Mouse (Mus musculus): ENCODE results near the gene Cmip. TPM values are rescaled to one million over a fixed set of nuclear protein-coding genes. Genes with fewer than 3 reads are reported as not detected.

The Cmip gene
- polyA plus RNA-seq, 1 experiment: not detected

DNA sequence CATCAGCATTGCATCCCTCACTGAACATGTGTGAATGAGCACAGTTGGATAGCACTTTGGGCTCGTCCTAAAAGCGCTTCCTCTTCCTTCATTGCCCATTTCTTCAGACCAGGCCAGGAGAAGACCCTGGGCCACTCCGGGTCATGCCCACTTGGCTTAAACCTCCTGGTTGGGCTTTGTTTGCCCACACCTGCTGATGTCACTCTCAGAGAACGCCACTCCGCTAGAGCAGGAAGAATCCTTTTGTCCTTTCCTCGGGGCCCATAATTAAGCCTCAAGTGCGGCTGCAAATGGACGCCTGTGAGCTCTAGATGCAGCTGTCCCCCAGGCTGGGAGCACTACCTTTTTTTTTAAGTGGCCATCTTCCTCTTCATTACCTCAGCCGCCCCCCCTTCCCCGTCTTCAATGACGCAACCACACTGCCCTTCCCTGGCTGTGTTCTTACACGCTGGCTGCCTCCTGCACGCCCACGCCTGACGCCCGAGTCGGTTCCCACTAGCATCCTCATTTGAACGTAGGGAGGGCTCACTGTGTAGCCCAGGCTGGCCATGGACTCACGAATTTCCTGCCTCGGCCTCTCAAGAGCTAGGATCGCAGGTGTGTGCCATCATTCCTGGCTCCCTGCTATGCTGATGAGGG is 171.8 kb downstream of the Cmip start:
- peaks cover 20% of the 10 kb centered on the region for H3K4me1 ChIP-seq (ENCODE audit: control insufficient read depth, insufficient read depth, low read length)
- WGBS: 41% methylated on average over 21 of the region's 21 CpGs
- TF ChIP-seq CTCF (IDR thresholded peaks at IDR 0.05; ENCODE audit: insufficient read depth, low read depth, low read length) (no peak), POLR2A (IDR thresholded peaks at IDR 0.05; ENCODE audit: insufficient read depth, low read depth, low read length) (no peak)
- H3K4me3 ChIP-seq (ENCODE audit: insufficient read depth, low read depth, low read length): no peak overlapping the region
- peak overlapping the region; percentile 34; the same call in 1 of the 2 replicates for H3K27ac ChIP-seq (ENCODE audit: insufficient read depth, low read depth, low read length)

DNA sequence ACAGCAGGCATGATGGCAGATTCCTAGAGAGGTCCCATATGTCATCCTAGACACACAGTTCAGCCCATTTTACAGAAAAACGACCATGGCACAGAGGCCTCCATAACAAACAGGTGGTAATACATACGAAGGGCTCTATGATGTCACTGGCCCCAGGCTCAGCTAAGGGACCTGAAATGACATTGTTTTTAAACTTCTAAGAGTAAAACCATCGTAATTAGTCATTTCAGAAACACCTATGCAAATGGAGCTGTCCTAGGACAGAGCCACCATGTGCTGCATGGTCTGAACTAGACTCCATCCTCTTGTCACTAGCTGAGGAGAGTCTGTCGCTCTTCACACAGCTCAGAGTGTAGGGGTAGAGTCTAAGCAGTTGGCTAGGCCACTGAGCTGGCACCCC is 173.8 kb downstream of the Cmip start:
- TF ChIP-seq CTCF (IDR thresholded peaks at IDR 0.05; ENCODE audit: insufficient read depth, low read depth, low read length) (no peak), POLR2A (IDR thresholded peaks at IDR 0.05; ENCODE audit: insufficient read depth, low read depth, low read length) (no peak)
- H3K4me1 ChIP-seq (ENCODE audit: control insufficient read depth, insufficient read depth, low read length): peaks cover 21% of the 10 kb centered on the region
- no peak overlapping the region for H3K27ac ChIP-seq (ENCODE audit: insufficient read depth, low read depth, low read length)
- no peak overlapping the region for H3K4me3 ChIP-seq (ENCODE audit: insufficient read depth, low read depth, low read length)
- WGBS: 92% methylated on average over 4 of the region's 4 CpGs

DNA sequence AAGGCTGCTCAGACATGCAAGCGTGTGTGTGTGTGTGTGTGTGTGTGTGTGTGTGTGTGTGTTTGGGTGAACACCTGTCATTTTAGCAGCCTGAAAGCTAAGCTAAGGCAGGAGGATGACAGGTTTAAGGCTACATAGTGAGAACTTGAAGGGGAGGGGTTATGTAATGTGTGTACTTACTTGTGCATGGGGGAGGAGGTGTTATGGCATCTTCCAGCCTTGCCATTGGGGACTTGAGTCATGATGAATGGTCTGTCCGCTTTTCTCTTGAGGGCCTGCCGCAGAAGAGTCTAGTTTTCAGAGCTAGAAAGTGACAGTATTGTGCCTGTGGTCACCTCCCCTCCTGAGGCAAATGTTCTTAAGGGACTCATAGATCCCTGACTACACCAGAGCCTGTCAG is 174.7 kb downstream of the Cmip start:
- TF ChIP-seq POLR2A (IDR thresholded peaks at IDR 0.05; ENCODE audit: insufficient read depth, low read depth, low read length) (no peak), CTCF (IDR thresholded peaks at IDR 0.05; ENCODE audit: insufficient read depth, low read depth, low read length) (no peak)
- 67% methylated on average over 3 of the region's 3 CpGs for WGBS
- no peak overlapping the region for H3K27ac ChIP-seq (ENCODE audit: insufficient read depth, low read depth, low read length)
- H3K4me3 ChIP-seq (ENCODE audit: insufficient read depth, low read depth, low read length): no peak overlapping the region
- H3K4me1 ChIP-seq (ENCODE audit: control insufficient read depth, insufficient read depth, low read length): peaks cover 21% of the 10 kb centered on the region

DNA sequence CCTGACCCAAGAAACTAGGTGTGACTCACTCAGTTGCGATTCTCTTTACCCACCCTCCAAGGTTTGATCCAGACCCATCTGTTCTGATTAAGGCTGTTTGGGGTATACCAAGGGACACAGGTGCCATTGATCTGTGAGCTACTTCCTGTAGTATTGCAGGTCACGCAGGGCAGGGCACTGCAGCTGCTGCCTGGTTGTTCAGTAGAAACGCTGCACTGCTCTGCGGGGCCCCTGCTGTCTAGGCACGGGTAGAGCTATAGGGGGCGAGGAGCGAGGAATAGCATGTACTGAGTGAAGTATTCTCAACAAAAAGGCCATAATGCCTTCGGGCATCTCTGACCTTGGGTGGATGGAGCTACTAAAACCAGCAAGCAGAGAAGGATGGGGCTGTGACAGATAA is 175.2 kb downstream of the Cmip start:
- H3K27ac ChIP-seq (ENCODE audit: insufficient read depth, low read depth, low read length): no peak overlapping the region
- peaks cover 21% of the 10 kb centered on the region for H3K4me1 ChIP-seq (ENCODE audit: control insufficient read depth, insufficient read depth, low read length)
- 85% methylated on average over 8 of the region's 8 CpGs for WGBS
- no peak overlapping the region for H3K4me3 ChIP-seq (ENCODE audit: insufficient read depth, low read depth, low read length)
- no peak for TF ChIP-seq POLR2A (IDR thresholded peaks at IDR 0.05; ENCODE audit: insufficient read depth, low read depth, low read length)
- no peak for TF ChIP-seq CTCF (IDR thresholded peaks at IDR 0.05; ENCODE audit: insufficient read depth, low read depth, low read length)

DNA sequence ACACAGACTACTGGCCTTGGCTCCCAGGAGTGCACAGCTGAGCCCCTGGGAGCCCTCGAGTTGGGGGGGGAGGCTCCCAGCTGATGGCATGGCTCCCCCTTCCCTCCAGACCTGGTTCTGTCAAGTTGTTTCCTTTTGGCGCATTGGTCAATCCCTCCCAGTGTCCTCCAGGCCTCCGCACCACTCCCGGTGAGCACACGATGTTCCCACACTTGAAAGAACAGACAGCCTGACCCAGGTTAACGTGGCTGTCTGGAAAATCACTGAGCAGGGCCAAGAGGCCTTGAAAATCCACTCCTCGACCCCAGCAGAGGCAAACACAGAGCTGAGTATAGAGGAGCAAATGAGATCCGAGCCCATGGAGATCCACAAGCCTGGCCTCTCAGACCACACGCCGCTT is 177.1 kb downstream of the Cmip start:
- TF ChIP-seq CTCF (IDR thresholded peaks at IDR 0.05; ENCODE audit: insufficient read depth, low read depth, low read length) (no peak), POLR2A (IDR thresholded peaks at IDR 0.05; ENCODE audit: insufficient read depth, low read depth, low read length) (no peak)
- peaks cover 10% of the 10 kb centered on the region for H3K4me1 ChIP-seq (ENCODE audit: control insufficient read depth, insufficient read depth, low read length)
- WGBS: 78% methylated on average over 10 of the region's 10 CpGs
- no peak overlapping the region for H3K4me3 ChIP-seq (ENCODE audit: insufficient read depth, low read depth, low read length)
- no peak overlapping the region for H3K27ac ChIP-seq (ENCODE audit: insufficient read depth, low read depth, low read length)

DNA sequence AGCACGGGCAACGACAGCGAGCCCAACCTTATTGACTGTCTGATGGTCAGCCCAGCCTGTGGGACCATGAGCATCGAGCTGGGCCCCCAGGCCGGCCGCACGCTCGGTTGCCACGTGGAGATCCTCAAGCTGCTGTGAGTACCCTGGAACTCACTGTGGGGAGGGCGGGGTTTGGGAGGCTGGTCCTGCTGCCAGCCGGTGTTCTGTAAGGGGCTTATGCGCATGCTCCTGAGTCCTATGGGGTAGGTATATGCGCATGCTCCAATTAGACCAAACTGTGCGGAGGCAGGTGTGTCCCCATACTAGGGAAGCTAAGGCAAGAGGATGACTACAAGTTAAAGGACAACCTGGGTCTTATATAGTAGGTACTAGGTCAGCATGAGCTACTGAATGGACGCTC is 179.9 kb downstream of the Cmip start:
- no peak overlapping the region for H3K27ac ChIP-seq (ENCODE audit: insufficient read depth, low read depth, low read length)
- H3K4me3 ChIP-seq (ENCODE audit: insufficient read depth, low read depth, low read length): no peak overlapping the region
- WGBS: 96% methylated on average over 15 of the region's 15 CpGs
- H3K4me1 ChIP-seq (ENCODE audit: control insufficient read depth, insufficient read depth, low read length): peaks cover 4% of the 10 kb centered on the region
- TF ChIP-seq POLR2A (IDR thresholded peaks at IDR 0.05; ENCODE audit: insufficient read depth, low read depth, low read length) (no peak), CTCF (IDR thresholded peaks at IDR 0.05; ENCODE audit: insufficient read depth, low read depth, low read length) (no peak)

DNA sequence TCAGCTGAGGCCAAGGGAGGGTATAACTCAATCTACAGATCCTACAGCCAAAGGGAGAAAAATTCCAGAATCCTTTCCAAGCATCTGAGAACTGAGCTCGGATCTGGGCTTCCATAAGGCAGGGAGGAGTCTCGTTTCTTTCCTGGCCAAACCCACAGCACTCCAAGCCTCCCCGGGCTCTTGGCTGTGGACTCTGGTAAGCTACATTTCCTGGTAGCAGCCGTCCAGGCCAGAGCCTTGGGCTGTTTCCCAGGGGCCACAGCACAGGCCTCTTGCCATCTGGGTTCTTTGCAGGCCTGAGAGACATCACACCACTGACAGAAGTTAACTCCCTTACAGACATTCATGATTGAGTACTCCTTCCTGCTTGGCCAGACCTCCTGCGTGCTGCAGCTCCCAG is 180.8 kb downstream of the Cmip start:
- H3K4me1 ChIP-seq (ENCODE audit: control insufficient read depth, insufficient read depth, low read length): peaks cover 4% of the 10 kb centered on the region
- H3K4me3 ChIP-seq (ENCODE audit: insufficient read depth, low read depth, low read length): no peak overlapping the region
- no peak overlapping the region for H3K27ac ChIP-seq (ENCODE audit: insufficient read depth, low read depth, low read length)
- WGBS: 66% methylated on average over 5 of the region's 5 CpGs
- TF ChIP-seq CTCF (IDR thresholded peaks at IDR 0.05; ENCODE audit: insufficient read depth, low read depth, low read length) (no peak), POLR2A (IDR thresholded peaks at IDR 0.05; ENCODE audit: insufficient read depth, low read depth, low read length) (no peak)

DNA sequence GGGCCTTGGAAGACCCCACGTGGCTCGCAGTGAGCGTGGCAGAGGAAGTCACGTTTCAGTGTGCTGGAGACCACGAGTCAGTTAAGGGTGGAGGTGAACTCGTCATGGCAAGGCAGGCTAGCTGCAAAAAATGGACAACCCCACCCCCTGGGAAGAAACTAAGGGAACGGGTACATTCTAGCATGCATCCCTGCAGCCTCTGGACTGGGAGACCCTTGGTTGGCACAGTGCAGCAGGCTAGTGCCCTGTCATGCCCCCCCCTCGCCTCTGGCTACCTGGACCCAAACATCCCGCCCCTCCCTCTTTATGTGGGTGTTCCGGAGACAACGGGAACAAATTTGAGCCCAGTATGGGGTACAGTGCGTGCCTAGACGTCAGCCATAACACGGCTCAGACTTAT is 183.5 kb downstream of the Cmip start:
- TF ChIP-seq POLR2A (IDR thresholded peaks at IDR 0.05; ENCODE audit: insufficient read depth, low read depth, low read length): no peak
- no peak for TF ChIP-seq CTCF (IDR thresholded peaks at IDR 0.05; ENCODE audit: insufficient read depth, low read depth, low read length)
- Histone ChIP-seq H3K4me3 (ENCODE audit: insufficient read depth, low read depth, low read length) (no peak overlapping the region), H3K4me1 (ENCODE audit: control insufficient read depth, insufficient read depth, low read length) (no peaks in the 10 kb centered on the region; the same call in 1 of the 2 replicates), H3K27ac (ENCODE audit: insufficient read depth, low read depth, low read length) (no peak overlapping the region)
- 84% methylated on average over 14 of the region's 14 CpGs for WGBS

DNA sequence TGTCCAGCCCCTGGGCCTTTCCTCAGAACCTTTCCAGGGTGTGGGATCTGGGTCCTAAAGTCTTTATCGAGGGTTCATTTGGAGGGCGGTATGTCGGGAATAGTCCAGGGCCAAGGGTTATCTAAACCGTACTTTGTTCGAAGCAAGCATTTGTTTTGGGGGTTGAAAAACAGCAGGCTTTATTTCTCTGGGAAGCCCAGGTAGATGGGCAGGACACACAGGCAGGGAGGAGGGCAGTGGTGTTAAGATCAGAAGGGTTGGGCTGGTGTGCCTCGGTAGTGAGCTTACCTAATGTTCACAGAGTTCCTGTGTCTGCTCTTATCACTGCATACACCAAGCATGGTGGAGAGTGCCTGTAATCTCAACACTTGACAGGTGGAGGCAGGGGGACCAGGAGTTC is 183.9 kb downstream of the Cmip start:
- Histone ChIP-seq H3K4me1 (ENCODE audit: control insufficient read depth, insufficient read depth, low read length) (no peaks in the 10 kb centered on the region; the same call in 1 of the 2 replicates), H3K27ac (ENCODE audit: insufficient read depth, low read depth, low read length) (no peak overlapping the region), H3K4me3 (ENCODE audit: insufficient read depth, low read depth, low read length) (no peak overlapping the region)
- TF ChIP-seq POLR2A (IDR thresholded peaks at IDR 0.05; ENCODE audit: insufficient read depth, low read depth, low read length): no peak
- no peak for TF ChIP-seq CTCF (IDR thresholded peaks at IDR 0.05; ENCODE audit: insufficient read depth, low read depth, low read length)
- 92% methylated on average over 6 of the region's 6 CpGs for WGBS
